Mouse (Mus musculus): ENCODE measurements at regions not wholly inside any gene's neighbourhood (a gene's known extent, or its start where the extent isn't known, plus 50 kb on each side); places are given as distances from the start of the nearest gene placed in this dataset.

DNA sequence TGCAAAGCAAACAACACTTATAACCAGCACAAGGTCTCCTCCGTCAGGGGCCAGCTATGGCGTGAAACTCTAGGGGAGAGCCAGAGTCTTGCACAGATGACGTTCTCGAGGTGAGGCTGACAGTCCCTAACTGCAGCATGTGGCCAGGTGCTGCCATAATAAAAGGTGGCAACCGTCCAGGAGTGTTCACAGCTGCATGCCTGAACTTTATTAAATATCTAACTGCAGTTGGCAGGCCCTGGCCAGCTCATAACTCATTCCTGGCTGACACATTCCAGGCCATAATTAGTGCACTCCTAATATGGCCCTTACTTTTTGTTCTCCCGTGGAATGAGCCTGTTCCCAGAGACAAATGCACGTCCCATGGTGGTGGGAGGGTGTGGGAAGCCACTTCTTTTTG is 169.6 kb downstream of the Gas1 start:
- in situ Hi-C loops (cut with MboI, MseI): no loop called here

DNA sequence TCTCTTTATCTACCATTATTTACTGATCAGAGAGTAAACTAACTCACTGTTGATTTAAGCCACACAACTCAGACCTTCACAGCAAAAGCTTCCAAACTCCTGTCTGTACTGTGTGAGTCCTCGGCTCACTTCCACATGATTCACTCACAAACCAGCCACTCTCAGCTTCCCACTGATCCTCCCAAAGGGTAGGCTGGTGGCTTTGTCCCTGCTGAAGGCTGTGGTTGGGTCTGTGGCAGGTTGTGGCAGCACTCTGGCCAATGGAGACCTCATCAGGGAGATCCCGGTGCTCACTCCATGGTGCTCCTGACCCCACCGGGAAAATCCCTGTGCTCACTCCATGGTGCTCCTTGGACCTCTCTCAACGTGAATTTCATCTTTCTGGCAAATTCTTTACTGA is 170.1 kb downstream of the Gas1 start:
- in situ Hi-C loops (cut with MboI, MseI): no loop called here

DNA sequence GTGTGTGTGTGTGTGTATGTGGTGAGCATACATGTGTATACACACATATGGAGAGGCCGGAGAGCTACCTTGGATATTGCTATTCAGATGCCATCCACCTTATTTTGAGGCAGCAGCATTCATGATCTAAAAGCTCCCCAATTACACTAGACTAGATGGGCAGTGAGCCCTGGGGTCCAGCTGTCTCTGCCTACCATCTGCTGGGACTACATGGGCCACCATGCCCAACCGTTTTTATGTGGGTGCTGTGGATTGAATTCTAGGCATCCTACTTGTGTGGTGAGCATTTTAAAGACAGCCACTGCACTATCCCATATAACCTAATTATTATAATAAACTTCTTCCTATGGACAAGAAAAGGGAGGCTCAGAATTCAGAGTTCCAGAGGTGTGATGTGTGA is 172.6 kb downstream of the Gas1 start:
- in situ Hi-C loops (cut with MboI, MseI): no loop called here

DNA sequence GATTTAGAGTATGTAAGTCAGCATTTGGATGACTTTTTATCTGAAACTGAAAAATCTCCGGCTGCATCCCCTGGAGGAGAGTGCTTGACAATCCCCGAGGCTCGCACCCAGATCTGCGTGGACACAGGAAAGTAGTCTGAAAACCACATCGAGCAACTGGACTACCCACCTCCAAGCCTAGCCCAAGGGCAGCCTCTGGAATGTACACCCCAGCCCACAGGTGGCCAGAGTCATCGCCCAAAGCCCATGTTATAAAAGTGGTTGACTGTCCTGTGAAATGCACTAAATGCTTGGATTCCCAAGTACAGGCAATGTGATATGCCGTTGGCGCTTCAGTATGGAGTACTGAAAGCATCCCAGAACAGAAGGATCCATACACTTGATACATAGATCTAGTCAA is 175.1 kb downstream of the Gas1 start:
- in situ Hi-C loops (cut with MboI, MseI): no loop called here

DNA sequence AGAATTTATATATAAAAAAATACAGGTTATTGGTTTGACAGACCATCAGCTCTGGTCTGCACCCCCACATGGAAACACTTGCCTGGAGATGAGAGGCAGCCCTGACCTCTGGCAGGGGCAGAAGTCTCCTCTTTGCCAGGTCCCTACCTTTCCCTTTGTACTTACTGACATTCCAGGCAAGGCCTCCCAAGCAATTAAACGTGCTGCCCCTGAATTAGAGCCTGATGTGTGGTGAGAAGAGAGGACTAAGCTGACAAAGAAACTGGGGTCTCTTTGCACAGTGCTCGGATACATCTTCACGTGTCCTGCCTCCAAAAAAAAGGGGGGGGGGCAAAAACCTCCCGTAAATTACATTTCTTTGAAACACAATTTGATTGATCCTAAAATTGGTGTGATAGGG is 175.5 kb downstream of the Gas1 start:
- in situ Hi-C loops (cut with MboI, MseI): no loop called here

DNA sequence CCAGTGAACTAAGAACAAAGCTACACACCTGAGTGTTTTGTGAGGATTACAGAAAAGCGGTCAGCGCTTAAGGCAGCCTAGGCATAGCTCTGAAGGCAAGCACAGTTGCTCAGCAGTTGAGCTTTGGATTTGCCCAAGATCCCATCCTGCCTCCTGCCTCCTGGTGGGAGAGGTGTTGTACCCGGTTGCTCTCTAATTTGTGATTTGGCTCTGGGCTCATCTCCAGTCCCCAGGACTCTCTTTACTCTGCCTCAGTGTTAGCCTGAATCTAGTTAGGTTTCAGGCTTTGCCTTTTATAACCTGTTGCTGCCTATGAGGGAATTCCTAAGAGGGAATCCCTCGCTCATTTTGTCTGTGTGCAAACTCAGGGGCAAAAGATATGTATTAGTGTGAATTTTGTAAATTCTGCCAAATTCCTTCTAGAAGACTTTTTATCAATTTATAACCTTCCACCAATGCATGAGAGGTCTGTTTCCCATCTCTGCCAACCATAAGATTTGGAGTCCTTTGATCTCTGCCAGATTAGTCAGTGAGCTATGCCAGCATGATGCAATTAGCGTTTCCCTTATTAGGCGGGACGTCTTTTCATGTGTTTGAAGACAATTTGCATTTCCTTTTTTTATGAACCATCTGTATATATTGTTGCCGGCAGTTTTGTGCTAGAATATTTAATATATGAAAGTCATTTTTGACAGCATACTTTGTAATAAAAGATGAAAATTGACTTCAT is 176.4 kb downstream of the Gas1 start:
- in situ Hi-C loops (cut with MboI, MseI): no loop called here

DNA sequence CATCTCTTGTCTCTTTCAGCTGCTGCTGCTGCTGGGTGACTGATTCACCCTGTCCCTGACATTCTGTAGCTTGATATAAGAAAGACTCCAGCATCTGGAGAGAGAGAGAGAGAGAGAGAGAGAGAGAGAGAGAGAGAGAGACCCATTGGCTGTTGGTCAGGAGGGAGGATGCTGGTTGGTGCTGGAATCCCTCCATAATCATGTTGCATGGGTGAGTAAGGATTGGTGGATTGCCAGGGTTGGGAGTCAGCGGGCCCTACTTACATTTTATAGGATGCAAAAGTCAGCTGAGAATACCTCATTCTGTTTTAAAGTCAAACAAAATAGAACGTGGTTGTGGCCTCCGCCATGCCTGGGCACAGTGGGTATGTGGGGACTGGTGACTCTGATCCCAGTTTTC is 174.5 kb upstream of the Tut7 start:
- in situ Hi-C loops (cut with MboI, MseI): no loop called here

DNA sequence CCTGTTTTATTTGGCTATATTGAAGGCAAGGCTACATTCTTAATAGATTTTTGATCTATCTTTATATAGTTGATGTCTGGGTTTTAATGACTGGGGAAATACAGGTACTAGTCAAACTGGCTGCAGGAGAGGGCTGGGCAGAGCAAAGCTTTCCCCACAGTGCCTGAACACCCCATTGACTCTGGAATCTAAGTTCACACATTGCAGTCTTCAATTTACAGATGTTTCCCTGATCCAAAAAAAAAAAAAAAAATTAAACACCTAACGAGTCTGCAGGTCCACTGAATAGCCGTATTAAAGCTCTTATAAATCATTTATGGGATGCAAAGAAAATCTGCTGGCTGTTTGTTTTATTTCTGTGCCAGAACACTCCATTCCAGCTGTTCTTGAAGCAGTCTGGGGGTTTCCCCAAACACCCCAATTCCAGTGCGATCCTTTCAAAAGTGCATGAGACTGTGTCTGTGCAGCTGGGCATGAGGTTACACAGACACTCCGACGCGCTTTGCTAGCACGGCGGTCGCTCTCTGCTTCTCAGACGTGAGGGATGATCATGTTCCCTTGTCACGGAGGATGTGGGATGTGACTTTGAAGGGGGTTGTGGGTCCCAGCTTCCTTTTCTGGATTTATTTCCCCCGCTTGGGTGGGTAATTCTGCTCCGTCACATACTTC is 173.3 kb upstream of the Tut7 start:
- in situ Hi-C loops (cut with MboI, MseI): no loop called here

DNA sequence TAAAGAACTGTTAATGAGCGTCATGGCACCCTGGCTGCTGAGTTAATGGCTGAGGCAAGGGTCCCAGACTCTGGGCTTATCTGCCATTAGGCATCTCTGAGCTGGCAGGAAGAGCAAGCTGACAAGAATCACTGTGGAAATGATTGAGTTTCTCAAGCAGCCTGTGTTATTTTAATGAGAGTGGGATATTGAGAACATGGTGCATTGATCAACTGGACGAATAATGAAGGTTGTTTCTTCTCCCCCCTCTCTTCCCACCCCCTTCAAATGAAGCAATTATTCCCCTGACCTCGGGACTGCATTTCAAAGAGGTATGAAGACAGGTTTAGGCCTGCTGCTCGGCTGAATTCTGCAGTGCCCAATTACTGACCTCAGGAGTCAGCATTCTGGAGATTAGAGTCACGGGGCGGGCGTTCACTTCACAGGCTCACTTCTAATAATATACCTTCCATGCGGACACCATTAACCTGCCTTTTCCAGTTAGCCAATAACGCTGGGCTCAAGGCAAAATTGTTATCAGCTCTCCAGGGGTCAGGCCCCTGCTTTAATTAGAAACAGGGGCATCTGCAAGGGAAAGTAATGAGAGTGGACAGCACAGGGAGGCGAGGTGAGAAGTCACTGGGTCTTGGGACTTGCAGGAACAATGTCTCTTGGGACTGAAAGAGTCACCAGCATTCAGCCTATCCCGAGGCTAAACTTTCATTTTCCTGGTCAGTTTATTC is 170.0 kb upstream of the Tut7 start:
- in situ Hi-C loops (cut with MboI, MseI): no loop called here

DNA sequence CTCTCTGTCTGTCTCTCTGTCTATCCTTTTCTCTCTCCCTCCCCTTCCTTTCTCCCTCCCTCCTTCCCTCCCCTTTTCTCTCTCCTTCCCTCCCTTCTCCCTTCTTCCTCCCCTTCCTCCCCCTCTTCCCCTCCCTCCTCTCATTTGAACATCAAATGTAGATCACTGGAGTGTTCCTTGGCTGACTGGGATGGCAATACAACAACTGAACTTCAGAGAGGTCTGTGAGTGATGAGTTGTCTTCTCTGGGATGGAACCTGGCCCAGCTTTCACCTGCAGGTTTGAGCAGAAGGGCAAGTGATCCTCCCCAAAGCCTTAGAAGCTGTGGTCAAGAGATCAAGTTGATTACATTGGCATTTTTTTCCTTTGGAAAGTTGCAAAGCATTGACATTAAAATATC is 169.4 kb upstream of the Tut7 start:
- in situ Hi-C loops (cut with MboI, MseI): no loop called here

DNA sequence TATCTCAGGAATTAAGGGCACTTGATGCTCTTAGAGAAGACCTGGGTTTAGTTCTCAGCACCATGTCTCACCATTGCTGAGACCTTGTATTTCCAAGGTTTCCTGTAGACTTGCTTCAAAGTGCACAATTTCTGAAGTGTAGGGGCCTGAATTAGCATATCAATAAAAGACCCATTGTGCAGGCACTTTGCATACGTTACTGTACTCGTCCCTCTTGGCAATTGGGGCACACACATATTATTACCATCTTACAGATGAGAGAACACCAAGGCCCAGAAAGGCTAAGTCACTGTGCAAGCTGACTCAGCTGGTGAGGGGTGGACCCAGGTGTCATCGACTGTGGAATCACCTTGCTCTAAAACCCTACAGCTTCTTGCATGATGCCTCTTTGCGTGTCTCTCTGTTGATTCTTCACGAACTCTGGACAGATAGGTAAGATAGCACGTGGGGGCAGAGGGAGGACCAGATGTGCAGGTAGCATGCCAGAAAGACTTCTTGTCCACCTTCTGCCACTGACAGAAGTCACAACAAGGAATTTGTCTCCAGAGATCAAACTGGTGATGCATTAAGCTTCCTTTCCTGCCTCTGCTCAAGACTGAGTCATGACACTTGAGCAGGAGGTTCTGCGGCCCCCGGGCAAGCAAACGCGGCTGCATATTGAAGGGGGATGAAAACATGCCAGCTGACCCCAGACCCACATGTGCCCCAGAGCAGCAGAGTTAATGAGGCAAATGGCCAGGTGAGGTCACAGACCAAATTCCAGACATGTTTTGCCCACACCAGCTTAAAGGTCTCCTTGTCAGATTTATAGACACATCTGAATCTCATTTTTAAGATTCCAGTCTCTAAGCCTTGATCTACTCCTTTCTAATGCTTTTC is 167.7 kb upstream of the Tut7 start:
- in situ Hi-C loops (cut with MboI, MseI): no loop called here

DNA sequence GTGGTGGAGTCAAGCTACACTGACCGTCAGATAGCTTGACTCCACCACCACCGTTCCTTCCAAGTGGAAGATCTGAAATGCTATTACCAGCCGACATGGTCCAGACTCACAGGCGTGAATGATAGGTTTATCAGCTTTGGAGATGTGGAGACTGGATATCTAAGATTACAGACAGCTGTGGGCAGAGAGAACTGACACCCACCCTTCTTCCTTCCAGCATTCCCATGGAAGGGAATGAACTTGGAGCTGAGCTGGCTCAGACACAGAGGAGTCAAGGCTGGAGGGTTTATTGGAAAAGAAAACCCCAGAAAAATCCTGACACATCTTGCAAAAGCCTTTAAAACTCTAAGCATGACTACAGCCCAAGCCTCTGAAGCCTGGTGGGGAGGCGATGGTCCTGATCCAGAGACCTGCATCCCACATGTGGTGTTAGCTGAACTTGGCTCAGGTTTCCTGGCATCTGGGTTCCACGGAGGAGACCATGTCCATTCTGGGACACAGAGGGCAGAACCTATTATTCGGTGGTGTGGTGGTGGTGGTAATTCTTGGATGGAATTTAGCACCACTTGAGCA is 165.5 kb upstream of the Tut7 start:
- in situ Hi-C loops (cut with MboI, MseI): no loop called here

DNA sequence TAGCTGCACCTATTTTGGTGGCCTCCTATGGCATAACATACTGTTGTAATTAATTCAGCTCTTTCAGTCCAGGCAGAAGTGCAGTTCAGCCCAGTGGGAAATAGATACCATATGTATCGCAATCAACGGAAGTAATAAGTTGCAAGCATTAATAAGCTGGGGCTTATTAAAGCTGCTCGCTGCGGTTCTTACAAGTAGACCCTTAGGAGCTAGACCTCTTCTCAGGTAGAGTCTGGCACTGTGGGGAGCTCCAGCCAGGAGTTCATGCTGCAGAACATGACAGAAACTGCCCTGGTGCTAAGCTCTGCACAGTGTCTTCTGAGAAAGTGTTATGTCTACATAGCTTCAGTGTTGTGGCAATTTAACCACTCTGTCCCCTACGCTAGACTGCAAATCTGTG is 153.5 kb upstream of the Tut7 start:
- in situ Hi-C loops (cut with MboI, MseI): no loop called here

DNA sequence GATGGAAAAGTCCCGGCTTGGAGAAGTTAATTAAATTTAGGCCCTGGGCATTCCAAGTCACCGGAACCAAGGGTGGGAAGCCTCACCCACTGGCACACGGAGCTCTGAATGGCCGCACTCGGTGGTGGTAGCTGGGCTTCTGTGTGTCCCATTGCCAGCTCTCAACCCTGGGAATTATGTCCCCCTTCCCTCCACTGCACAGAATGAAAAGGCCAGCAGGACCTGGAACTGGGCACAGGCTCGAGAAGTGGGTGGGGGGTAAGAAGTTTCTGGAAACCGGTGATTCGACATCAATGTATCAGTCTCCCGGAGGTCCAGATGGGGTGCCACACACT is 149.1 kb upstream of the Tut7 start:
- in situ Hi-C loops (cut with MboI, MseI): no loop called here

DNA sequence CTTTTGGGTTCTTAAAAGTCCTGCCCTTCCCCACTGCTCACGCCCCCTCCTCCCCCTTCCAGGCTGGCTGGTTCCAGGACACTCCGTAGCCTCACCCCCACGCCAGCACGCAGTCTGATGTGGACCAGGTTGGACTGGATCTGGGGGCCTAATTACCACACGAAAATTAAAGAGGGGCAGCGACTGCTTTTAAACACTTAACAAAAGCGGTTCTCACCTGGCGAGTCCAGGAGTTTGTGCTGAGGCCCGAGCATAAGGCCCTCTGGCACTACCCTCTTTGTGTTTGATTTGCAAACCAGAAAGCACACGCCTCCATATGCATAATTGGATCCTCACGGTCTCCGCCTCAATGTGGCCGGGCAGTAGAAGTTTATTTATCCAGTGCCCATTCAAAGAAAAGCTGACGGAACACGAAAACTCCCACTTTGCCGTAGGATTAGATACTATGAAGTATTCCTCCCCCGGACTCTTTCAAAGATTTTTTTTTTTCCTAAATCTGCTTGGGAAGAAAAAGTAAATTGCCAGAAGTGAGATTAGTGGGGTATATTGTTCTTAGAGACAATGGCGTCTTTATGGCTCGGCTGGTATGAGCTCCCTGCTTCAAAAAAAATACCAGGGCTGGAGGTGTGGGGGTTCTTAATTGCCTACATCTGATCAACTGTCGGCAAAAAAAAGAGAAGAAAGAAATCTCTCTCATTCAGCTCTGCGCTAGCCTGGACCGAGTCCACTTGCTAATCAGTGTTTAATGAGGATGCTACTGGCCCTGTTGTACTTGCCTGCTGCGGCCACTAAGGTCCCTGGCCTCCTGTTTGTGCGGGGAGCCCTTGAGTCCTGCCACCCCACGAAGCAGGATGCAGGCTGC is 148.5 kb upstream of the Tut7 start:
- in situ Hi-C loops (cut with MboI, MseI): no loop called here

DNA sequence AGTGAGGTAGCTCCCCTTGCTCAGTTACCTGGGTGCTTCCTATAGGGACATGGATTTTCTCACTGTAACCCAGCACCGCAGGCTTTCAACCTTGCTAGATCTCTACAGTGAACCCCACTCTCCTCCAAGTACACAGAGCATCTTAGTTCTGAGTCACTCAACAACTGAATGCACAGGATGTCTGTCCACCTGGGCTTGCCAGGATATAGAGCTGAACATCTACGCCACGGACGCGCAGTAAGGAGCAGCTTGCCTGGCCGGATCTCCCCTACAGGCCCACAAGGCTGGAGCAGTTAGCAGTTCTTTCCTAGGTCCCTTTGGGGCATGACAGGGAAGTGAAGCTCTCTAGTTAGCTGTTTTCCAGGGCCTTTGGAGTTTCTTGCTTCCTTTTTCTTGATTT is 147.5 kb upstream of the Tut7 start:
- in situ Hi-C loops (cut with MboI, MseI): no loop called here

DNA sequence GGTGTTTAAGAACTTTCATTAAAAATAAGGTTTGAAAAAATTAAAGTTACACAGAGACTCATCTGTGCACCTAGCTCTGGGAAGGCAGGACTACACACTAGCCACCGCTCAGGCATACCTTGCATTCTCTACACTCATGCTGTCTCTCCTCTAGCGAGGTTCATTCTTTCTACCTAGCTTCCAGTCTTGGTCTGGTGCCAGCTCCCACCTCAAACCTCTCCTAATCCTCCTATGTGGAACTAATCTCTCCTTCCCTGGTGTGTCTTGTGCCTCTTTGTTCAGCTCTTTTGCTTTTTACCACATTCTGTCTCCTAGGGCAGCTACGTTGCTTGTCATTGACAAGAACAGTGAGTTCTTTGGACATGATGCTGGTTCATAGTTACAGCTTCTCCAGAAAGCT is 146.5 kb upstream of the Tut7 start:
- in situ Hi-C loops (cut with MboI, MseI): no loop called here

DNA sequence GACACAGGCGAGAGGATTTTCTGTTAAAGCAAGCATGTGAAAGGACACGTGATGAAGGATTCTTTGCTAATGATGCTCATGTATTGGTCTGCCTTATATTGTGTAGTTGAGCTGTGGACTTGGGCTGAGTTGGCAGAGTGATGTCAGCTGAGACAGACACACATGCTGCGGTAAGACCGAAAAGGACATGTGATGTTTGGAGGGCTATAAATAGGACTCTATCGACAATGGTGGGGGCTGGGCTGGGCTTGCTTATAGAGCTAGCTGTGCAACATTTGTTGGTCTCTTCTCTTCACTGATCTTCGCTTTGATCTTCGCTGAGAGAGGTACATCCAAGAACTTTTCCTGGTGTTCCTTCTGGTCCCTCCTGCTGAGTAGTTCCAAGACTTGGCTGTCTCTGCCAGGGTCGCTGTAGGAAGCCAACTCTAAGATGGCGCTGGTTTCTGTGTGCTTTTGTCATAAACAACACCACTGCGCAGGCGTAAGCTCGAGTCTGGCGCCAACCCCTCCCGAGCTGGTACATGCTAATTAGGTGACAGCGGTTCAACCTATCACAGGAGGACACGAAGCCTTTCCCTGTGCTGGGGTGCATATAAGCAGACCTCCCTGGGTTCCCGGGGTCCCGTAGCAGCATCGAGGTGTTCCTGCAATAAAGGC is 145.8 kb upstream of the Tut7 start:
- in situ Hi-C loops (cut with MboI, MseI): no loop called here

DNA sequence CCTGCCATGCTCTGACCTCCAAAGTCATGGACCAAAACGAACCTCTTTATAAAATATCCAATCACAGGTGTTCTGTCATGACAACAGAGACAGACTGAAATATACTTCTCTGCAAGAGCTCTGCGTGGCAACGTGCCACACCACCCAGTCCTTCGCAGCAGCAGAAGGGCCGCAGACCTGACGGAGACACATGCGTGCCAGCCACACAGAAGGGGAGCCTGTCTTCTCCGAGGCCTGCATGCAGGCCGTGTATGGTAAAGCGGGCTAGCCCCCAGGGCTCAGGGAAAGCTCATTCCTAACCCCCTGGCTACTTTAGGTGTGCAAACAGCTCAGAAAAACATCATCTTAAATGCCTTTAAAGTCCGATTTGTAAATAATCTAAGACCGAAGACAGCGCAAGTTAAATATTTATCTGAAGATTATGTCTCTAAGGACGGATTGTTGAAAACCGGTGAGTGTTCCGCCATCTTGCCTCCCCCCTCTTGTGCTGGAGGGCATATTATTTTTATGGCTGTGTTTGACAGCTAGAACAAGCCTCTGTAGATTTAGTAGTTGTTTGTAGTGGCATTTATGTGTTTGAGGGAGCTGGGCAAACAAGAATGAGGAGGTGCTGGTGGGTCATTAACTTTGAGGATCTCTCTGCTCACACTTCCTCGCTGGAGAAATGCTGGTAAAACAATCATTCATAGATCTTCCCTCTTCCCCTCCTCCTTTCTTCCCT is 143.7 kb upstream of the Tut7 start:
- in situ Hi-C loops (cut with MboI, MseI): no loop called here

DNA sequence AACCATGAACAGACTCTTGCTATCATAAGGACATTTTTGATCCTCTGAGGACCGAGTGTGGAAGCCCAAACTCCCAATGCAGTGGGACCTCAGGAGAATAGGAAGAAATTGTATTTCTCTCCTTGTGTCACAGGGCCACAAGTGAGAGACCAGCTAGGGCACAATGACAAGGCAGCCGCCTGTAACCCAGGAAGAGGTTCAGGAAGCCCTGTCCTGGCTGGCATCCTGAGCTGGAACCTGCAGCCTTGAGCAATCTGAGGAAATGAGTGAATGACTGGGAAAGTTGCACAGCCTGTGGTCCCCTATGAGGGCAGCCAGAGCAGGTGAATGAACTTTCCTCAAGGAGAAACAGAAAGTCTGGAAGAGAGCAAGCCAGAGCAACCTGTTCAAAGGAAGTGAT is 142.0 kb upstream of the Tut7 start:
- in situ Hi-C loops (cut with MboI, MseI): no loop called here
